In the genomic region with DNA sequence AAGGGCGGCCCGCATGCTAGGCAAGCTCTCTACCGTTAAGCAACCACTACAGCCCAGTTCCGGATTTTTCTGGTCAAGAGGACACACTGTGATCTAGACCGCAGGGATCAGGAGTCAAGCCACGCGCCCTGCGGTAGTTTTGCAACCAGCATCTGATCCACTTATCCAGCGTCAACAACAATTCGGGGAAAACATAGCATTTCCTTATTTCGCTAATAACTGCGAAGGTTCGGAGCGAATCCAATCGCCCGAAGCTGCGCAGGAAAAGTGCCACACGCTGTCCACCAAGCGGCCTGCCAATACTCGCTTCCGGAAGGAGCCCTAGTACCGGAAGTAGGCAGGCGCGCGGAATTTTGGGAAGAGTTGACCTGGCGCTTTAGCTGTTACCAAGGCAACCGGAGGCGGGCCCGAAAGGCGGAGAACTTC, we compare ENCODE assay signal across 8 mouse cellular contexts. TPM values are rescaled to one million over a fixed set of nuclear protein-coding genes. Genes with fewer than 3 reads are reported as not detected.
DNase-seq lines count a peak whose midpoint lies in the region; ATAC-seq lines count a peak whose summit lies in the region.

No protein-coding gene starts in this region.

- intact Hi-C loops in gastrocnemius, postnatal 14 days (cut with DNase I; ENCODE audit: low total_unique reads) = no loop called here
- intact Hi-C loops in left cerebral cortex, postnatal 10 days (cut with DNase I) = no loop called here

- ATAC-seq in inflammation-experienced regulatory T-cells, adult 6 months = peak; percentile 54
- peak; percentile 88 for ATAC-seq in megakaryocyte-erythroid progenitor cell, adult 5-6 weeks (replicated peaks; ENCODE audit: low FRiP score, low TSS enrichment, poor library complexity, severe bottlenecking)

- peak; percentile 94 to 97 for DNase-seq in adrenal gland, adult (ENCODE audit: inconsistent age in 2 of 2, low spot score in 1 of 2)
- DNase-seq in embryo, embryonic 10.5 days (ENCODE audit: low spot score) = peak; percentile 98
- DNase-seq in gastrocnemius, postnatal 14 days = peak; percentile 96
- DNase-seq in left cerebral cortex, postnatal 10 days (ENCODE audit: extremely low spot score in 1 of 2, low spot score in 2 of 2) = peak; percentile 91 to 97
- DNase-seq in right cerebral cortex, postnatal 25 days = peak; percentile 91
- peak; percentile 88 to 96 for DNase-seq in urinary bladder, postnatal 4 days (ENCODE audit: low spot score in 2 of 2)

RNA-seq across cellular contexts. Expression of gene Atp23, which starts 4.5 kb away (rescaled TPM):
- 1 to 10 TPM; 1.6 to 2.9 TPM for total RNA-seq in gastrocnemius, postnatal 14 days (2021)
- 1 to 10 TPM; 3.4 to 7.5 (median 5.1) TPM for polyA plus RNA-seq in inflammation-experienced regulatory T-cells, adult 6 months (2017; shearing (Covaris generic))
- total RNA-seq in left cerebral cortex, postnatal 10 days (2021) = 10 to 100 TPM in 1 of 2 experiments, 1 to 10 TPM in 1; 8.6 to 10.2 TPM
- 16.0 and 28.8 TPM in 2 replicates for total RNA-seq in megakaryocyte-erythroid progenitor cell, adult 5-6 weeks (2014; fragmentation: Nextera tagmentation)
- 5.8 and 16.2 TPM in 2 replicates for total RNA-seq in megakaryocyte-erythroid progenitor cell, adult 5-6 weeks (2017)

Comparison
In these comparisons a context has a peak if more than half of its experiments do, and no peak if none do; other contexts are left out.
1. Peak in every context shown above with its lines: DNase-seq and ATAC-seq.